Mouse (Mus musculus): ENCODE results near the gene Foxo1.

Foxo1 gene

DNA sequence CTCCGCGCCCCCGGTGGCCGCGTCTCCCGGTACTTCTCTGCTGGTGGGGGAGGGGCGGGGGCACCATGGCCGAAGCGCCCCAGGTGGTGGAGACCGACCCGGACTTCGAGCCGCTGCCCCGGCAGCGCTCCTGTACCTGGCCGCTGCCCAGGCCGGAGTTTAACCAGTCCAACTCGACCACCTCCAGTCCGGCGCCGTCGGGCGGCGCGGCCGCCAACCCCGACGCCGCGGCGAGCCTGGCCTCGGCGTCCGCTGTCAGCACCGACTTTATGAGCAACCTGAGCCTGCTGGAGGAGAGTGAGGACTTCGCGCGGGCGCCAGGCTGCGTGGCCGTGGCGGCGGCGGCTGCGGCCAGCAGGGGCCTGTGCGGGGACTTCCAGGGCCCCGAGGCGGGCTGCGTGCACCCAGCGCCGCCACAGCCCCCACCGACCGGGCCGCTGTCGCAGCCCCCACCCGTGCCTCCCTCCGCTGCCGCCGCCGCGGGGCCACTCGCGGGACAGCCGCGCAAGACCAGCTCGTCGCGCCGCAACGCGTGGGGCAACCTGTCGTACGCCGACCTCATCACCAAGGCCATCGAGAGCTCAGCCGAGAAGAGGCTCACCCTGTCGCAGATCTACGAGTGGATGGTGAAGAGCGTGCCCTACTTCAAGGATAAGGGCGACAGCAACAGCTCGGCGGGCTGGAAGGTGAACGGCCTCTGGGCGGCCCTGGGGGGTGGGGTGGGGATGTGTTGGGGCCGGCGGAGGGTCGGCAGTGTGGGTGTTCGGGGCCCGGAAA, 789 bp downstream of the Foxo1 start:
- DNase-seq (ENCODE audit: low spot score in 2 of 2) = peak; percentile 36 to 50

GRCm38 (mm10) chr3:52269514-52270351, 1.6 kb downstream of the Foxo1 start:
- DNase-seq (ENCODE audit: low spot score in 2 of 2) = peak; percentile 83 to 85

- no peak for DNase-seq (ENCODE audit: low spot score in 2 of 2)
These were observed 2.4 kb downstream of the Foxo1 start for GRCm38 (mm10) chr3:52270511-52270910.

DNA sequence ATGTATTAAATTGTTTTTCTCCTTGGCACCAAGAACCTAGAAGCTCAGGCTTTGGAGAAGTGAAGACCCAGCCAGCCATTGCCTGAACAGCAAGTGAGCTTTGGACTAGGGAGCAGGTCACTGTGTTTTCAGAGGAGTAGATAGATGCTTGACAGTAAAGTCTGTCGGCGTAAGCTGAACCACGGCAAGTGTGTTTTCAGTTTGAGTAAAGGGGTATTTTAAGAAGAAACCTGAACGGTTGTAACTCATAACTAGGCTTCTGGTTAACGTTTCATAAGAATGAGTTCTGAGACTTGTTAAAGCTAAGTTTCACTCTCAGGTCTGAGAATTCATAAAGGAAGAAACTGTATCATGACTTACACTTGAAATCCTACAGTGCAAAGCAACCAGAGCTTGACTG, 3.2 kb downstream of the Foxo1 start:
- no peak for DNase-seq (ENCODE audit: low spot score in 2 of 2)

DNA sequence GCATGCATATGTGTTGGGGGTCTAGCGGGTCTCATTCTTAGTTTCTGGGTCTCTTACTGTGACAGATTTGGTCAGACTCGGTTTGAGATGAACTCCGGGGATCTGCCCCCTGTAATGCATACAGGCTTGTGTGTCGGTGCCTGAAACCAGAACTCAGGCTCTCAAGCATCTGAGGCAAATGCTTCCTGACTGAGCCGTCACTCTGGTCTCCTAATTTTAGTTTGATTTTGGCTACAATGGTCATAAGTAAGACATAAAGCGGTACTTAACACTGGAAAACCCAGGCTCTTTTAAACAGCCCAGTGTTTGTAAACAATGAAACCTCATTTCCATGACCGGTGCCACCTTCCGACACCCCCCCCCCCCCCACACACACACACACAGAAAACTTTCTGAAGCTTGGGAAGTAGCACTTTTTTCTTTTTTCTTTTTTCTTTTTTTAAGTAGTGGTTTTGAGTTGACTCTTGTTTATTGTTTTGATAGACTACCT, 4.3 kb downstream of the Foxo1 start:
- no peak for DNase-seq (ENCODE audit: low spot score in 2 of 2)

GRCm38 (mm10) chr3:52274475-52274874, 6.3 kb downstream of the Foxo1 start:
- DNase-seq (ENCODE audit: low spot score in 2 of 2) = no peak

DNA sequence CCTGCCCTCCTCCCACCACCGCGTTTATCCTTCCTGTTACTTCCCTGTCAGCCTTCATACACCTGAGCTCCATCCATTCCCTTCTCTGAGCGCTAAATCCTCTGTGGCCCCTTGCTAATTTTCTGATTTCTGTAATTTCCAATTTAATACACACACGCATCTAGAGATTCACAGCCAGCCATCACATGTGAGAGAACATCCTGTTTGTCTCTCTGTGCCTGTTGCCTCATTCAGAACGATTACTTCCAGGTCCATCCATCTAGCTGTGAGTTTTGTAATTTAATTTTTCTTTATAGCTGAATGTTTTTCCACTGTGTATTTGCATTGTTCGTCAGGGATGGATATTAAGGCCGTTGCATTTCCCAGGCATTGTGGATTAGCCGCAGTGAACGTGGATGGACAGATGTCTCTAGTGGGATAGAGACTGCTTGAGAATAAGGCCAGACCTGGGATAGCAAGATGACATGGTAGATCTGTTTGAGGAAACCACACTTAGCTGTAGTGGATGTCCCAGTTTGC, 7.0 kb downstream of the Foxo1 start:
- no peak for DNase-seq (ENCODE audit: low spot score in 2 of 2)

DNA sequence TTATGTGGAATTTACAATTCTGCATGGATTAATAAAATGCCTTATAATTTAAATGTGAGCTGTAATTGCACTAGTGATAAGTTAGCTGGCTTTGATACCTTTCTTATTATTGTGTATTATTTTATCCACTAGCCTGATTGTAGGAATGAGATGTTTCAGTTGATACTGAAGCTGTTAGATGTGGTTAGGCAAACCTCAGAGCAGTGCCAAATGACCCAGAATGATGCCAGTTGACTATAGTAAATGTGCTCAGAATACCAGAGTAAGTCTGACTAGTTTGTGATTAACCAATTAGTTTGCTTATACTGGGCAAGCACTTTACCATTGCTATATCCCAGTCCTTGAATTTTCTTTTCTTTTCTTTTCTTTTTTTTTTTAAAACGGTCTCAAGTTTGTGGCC, 12.5 kb downstream of the Foxo1 start:
- no peak for DNase-seq (ENCODE audit: low spot score in 2 of 2)

- DNase-seq (ENCODE audit: low spot score in 2 of 2) = no peak
These were observed 13.7 kb downstream of the Foxo1 start for GRCm38 (mm10) chr3:52281882-52282281.

- no peak for DNase-seq (ENCODE audit: low spot score in 2 of 2)
These were observed 14.2 kb downstream of the Foxo1 start for GRCm38 (mm10) chr3:52282369-52282768.

GRCm38 (mm10) chr3:52283521-52283920, 15.4 kb downstream of the Foxo1 start:
- DNase-seq (ENCODE audit: low spot score in 2 of 2) = no peak

- DNase-seq (ENCODE audit: low spot score in 2 of 2) = no peak
These were observed 22.7 kb downstream of the Foxo1 start for GRCm38 (mm10) chr3:52290811-52291210.

- DNase-seq (ENCODE audit: low spot score in 2 of 2) = no peak
These were observed 24.4 kb downstream of the Foxo1 start for GRCm38 (mm10) chr3:52292498-52292897.

DNA sequence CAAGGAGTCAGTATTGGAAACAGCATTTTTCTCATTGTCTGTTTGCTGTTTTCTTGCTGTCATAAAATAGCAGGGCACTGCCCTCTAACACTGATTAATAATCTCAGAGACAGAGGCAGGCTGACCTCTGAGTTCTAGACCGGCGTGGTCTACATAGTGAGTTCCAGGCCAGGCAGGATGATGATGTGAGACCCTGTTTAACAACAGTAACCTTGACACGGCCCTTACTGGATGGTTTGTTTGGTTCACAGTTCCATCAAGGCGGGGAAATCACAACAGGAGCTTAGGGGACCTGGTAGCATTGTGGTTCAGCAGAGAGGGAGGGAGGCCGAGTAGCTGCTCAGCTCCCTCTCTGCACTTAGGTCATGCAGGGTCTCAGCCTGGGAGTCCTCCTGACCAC, 25.8 kb downstream of the Foxo1 start:
- no peak for DNase-seq (ENCODE audit: low spot score in 2 of 2)

DNA sequence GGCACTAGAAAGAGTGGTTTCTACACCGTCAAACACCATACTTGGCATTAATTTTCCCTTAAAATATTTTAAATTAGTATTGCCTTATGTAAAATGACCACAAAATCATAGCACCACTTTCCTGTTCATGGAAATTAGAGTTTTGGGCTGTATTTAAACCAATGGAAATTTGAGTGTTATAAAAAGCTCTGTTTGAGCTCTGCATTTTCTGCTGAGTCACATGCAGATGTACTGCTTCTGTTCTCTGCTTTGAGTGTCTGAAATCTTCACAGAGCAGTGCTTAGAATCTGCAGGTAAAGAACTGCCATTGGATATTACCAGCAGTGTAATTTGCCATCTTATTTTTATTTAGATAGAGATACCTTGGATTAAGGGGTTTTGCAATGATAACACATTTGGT, 27.6 kb downstream of the Foxo1 start:
- no peak for DNase-seq (ENCODE audit: low spot score in 2 of 2)

DNA sequence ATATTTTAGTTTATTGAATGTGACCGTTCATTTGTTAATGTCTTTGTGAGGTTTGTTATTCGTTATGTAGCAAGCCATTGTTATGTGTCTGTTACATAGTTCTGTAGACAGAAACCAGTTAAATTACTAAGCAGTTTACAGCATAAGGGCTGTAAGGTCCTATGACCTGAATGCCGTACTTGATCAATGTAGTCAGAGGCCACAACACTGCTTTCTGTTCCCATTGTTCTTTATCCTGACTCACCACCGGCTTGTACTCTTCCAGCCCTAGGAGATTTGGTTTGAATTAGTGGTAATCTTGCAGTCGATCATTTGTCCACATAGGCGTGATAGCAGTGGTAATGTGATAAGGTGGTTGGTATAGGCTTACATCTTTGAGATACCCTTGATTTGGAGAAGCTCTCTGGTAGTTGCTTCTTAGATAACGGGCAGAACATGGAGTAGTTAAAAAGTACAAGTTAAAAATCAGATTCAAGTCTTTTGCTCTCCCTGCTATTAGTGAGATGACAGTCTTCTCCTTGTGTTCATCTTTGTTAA, 28.2 kb downstream of the Foxo1 start:
- DNase-seq (ENCODE audit: low spot score in 2 of 2) = no peak

DNA sequence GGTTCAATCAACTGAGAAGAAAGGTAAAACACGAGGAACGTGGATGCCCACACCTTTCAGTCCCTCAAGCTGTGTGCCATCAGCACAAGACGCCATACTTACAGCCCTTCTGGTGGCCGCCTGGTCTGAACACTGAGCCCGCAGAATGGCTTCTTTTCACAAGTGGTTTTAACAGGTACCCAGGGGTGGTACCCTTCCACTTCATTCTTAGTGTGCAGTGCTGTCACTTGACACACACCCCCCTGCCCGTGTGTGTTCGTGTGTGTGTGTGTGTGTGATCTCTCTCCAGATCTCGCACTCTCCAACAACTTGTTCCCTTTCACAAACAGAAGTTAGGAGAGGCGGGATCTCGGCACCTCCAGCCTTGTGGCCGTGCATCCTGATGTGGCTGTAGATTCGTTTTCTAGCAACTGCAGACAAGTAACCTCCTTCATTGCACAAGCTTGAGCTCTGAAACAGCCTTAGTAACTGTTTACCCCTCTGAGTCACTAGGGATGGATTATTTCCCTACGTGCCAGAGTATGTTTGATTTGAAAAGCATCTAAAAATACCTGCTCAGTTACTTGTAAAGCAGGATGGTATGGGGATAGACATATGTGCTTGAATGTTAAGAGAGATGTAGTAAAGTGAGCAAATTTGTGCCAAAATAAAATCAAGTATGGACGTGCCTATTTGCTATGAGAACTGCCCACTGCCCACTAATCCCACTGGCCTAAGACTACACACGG, 29.3 kb downstream of the Foxo1 start:
- no peak for DNase-seq (ENCODE audit: low spot score in 2 of 2)

- no peak for DNase-seq (ENCODE audit: low spot score in 2 of 2)
These were observed 30.5 kb downstream of the Foxo1 start for GRCm38 (mm10) chr3:52298683-52299082.

- DNase-seq (ENCODE audit: low spot score in 2 of 2) = peak in 1 of 2 experiments; percentile 37
These were observed 31.2 kb downstream of the Foxo1 start for GRCm38 (mm10) chr3:52299376-52299775.

DNA sequence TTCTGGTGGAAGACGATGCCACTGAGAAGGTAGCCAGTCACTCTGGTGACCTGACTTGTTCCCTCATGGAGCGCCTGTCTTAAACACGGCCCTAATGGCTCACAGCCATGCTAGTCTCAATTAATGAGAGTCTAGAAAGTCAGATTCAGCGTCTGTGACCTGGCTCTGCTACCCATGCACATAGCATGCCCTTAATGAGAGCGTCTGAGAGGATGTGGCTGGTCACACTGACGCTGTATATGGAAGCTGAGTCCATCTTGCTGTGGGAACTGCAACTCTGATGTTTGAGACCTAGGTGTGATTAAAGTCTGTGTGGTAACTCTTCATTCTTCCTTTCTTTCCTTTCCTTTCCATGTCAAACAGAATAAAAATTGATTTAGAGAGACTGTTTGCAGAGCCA, 32.4 kb downstream of the Foxo1 start:
- DNase-seq (ENCODE audit: low spot score in 2 of 2) = no peak

- no peak for DNase-seq (ENCODE audit: low spot score in 2 of 2)
These were observed 35.2 kb downstream of the Foxo1 start for GRCm38 (mm10) chr3:52303301-52303700.

All from heart, adult 9 months (tissue).